Mouse (Mus musculus) retina, adult 2 months (tissue): ENCODE measurements at regions not wholly inside any gene's neighbourhood (a gene's known extent, or its start where the extent isn't known, plus 50 kb on each side); places are given as distances from the start of the nearest gene placed in this dataset.

Experiments
- DNase-seq: peaks from one replicate; pipeline ENCODE4 v3.0.0-alpha.2; 2012; ENCODE audit warnings: low read depth, low spot score

- DNase-seq = no peak
These were observed 107.8 kb downstream of the Btg1 start for GRCm38 (mm10) chr10:96724436-96725175.

- DNase-seq = no peak
These were observed 110.3 kb downstream of the Btg1 start for GRCm38 (mm10) chr10:96726801-96727780.

GRCm38 (mm10) chr10:96733581-96733980, 116.8 kb downstream of the Btg1 start:
- DNase-seq = no peak

GRCm38 (mm10) chr10:96735146-96735545, 118.3 kb downstream of the Btg1 start:
- DNase-seq = no peak

- no peak for DNase-seq
These were observed 119.3 kb downstream of the Btg1 start for GRCm38 (mm10) chr10:96735885-96736628.

GRCm38 (mm10) chr10:96737972-96738371, 121.2 kb downstream of the Btg1 start:
- no peak for DNase-seq

- DNase-seq = no peak
These were observed 121.8 kb downstream of the Btg1 start for GRCm38 (mm10) chr10:96738606-96739005.

GRCm38 (mm10) chr10:96744167-96744777, 127.5 kb downstream of the Btg1 start:
- DNase-seq = no peak

GRCm38 (mm10) chr10:96747015-96747663, 130.3 kb downstream of the Btg1 start:
- no peak for DNase-seq

GRCm38 (mm10) chr10:96750861-96751260, 134.1 kb downstream of the Btg1 start:
- DNase-seq = no peak

GRCm38 (mm10) chr10:96751580-96752264, 134.9 kb downstream of the Btg1 start:
- DNase-seq = no peak

- no peak for DNase-seq
These were observed 135.7 kb downstream of the Btg1 start for GRCm38 (mm10) chr10:96752531-96752930.

GRCm38 (mm10) chr10:96753521-96753920, 136.7 kb downstream of the Btg1 start:
- no peak for DNase-seq

- no peak for DNase-seq
These were observed 138.9 kb downstream of the Btg1 start for GRCm38 (mm10) chr10:96755674-96756073.

- DNase-seq = no peak
These were observed 139.7 kb downstream of the Btg1 start for GRCm38 (mm10) chr10:96756355-96757084.

- DNase-seq = no peak
These were observed 140.5 kb downstream of the Btg1 start for GRCm38 (mm10) chr10:96757311-96757710.

- no peak for DNase-seq
These were observed 144.8 kb downstream of the Btg1 start for GRCm38 (mm10) chr10:96761601-96762000.

GRCm38 (mm10) chr10:96765626-96766025, 148.8 kb downstream of the Btg1 start:
- DNase-seq = no peak

- DNase-seq = no peak
These were observed 161.4 kb downstream of the Btg1 start for GRCm38 (mm10) chr10:96778220-96778619.

- DNase-seq = no peak
These were observed 167.2 kb downstream of the Btg1 start for GRCm38 (mm10) chr10:96783966-96784365.
